Mouse (Mus musculus): ENCODE results near the gene Ly9.

The Ly9 gene

GRCm38 (mm10) chr1:171568436-171568835 lies 38.8 kb downstream of the Ly9 start:
- DNase-seq: no peak

GRCm38 (mm10) chr1:171566777-171567176 lies 40.4 kb downstream of the Ly9 start:
- DNase-seq: peak; percentile 16

- no peak for DNase-seq
Observed at GRCm38 (mm10) chr1:171565888-171566287, 41.3 kb downstream of the Ly9 start.

- DNase-seq: peak; percentile 8
Observed at GRCm38 (mm10) chr1:171564247-171564646, 43.0 kb downstream of the Ly9 start.

- no peak for DNase-seq
Observed at GRCm38 (mm10) chr1:171563042-171563441, 44.2 kb downstream of the Ly9 start.

- no peak for DNase-seq
Observed at GRCm38 (mm10) chr1:171561639-171562225, 45.5 kb downstream of the Ly9 start.

GRCm38 (mm10) chr1:171561200-171561599 lies 46.0 kb downstream of the Ly9 start:
- DNase-seq: no peak

- no peak for DNase-seq
Observed at GRCm38 (mm10) chr1:171560262-171560661, 46.9 kb downstream of the Ly9 start.

- DNase-seq: no peak
Observed at GRCm38 (mm10) chr1:171558898-171559297, 48.3 kb downstream of the Ly9 start, which contains the start of gene Cd244a. Gene Cd244a, plus strand, starts transcription at chr1:171559193.

GRCm38 (mm10) chr1:171558407-171558806 lies 48.8 kb downstream of the Ly9 start:
- DNase-seq: no peak

- no peak for DNase-seq
Observed at GRCm38 (mm10) chr1:171556366-171556765, 50.8 kb downstream of the Ly9 start.

GRCm38 (mm10) chr1:171553359-171554341 lies 53.6 kb downstream of the Ly9 start:
- no peak for DNase-seq

GRCm38 (mm10) chr1:171552230-171552629 lies 55.0 kb downstream of the Ly9 start:
- DNase-seq: no peak

GRCm38 (mm10) chr1:171551326-171551725 lies 55.9 kb downstream of the Ly9 start:
- DNase-seq: no peak

- no peak for DNase-seq
Observed at GRCm38 (mm10) chr1:171540694-171541093, 66.5 kb downstream of the Ly9 start.
